Mouse (Mus musculus): ENCODE measurements around the gene Camta1. TPM values are rescaled to one million over a fixed set of nuclear protein-coding genes. Genes with fewer than 3 reads are reported as not detected.

Gene Camta1
- polyA plus RNA-seq, 1 experiment = 27.1 TPM

DNA sequence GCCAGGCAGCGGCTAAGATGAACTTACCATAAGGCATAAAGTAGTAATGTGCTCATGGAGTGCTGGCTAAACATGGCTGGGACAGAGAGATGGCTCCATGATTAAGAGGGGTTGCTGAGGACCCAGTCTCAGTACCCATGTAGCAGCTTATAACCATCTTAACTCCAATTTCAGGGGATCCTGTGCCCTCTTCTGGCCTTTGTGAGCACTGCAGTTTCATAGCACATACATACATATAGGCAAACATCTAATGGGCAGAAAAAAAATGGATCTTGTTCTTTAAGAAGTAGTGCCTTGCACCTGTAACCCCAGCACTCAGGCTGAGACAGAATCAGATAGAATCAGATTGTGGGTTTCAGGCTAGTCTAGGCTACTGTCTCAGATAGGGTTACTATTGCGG, 454.5 kb downstream of the Camta1 start:
- no peak overlapping the region for H3K27ac ChIP-seq (ENCODE audit: control insufficient read depth, insufficient read depth, low read length)
- H3K27me3 ChIP-seq (ENCODE audit: control insufficient read depth, insufficient read depth, low read length) = no peaks in the 10 kb centered on the region
- H3K36me3 ChIP-seq (ENCODE audit: control insufficient read depth, insufficient read depth, low read length) = no peaks in the 10 kb centered on the region
- 94% methylated on average over 2 of the region's 2 CpGs for WGBS
- DNase-seq = no peak
- no peak for TF ChIP-seq POLR2A (IDR thresholded peaks at IDR 0.05; ENCODE audit: control insufficient read depth, extremely low read depth, insufficient read depth, low read length, poor library complexity)
- no peak for TF ChIP-seq CTCF (IDR thresholded peaks at IDR 0.05; ENCODE audit: borderline replicate concordance, control insufficient read depth, extremely low read depth, insufficient read depth, low read length, poor library complexity)
- H3K4me3 ChIP-seq (ENCODE audit: control insufficient read depth, insufficient read depth, low read length) = no peak overlapping the region
- no peaks in the 10 kb centered on the region for H3K4me1 ChIP-seq (replicated peaks; ENCODE audit: control insufficient read depth, insufficient read depth, low read length)

DNA sequence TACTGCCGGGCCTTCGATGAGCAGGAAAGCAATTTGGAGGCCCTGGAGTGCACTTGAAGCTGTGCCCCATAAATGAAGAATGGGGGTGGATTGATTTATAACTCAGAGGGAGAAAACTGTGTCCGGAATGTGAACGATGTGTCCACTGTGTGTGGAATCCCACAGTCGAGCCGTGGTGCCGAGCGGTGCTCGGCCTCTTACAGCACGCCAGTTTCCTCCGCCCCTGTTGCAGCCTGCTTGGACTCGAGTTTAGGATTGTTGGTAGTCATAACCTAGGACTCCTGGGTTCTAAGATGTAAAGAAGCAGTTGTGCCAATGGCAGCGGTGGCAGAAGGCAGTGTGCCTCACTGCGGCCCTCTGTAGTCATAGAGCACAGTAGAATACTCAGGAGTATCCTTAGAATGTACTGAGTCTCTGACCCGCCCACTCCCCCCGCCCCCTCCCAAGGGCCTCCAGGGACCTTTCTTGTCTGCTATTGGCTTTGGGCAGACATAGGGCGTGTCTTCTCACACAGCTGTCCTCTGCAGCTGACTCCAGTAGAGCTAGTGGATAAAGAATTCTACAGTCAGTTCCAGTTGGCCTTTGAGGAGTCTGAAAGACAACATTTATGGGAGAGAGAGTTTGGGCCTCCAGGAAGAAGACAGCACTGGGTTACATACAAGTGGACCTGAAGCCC, 457.0 kb downstream of the Camta1 start:
- no peak overlapping the region for H3K4me3 ChIP-seq (ENCODE audit: control insufficient read depth, insufficient read depth, low read length)
- H3K36me3 ChIP-seq (ENCODE audit: control insufficient read depth, insufficient read depth, low read length) = no peaks in the 10 kb centered on the region
- 86% methylated on average over 17 of the region's 17 CpGs for WGBS
- no peaks in the 10 kb centered on the region for H3K27me3 ChIP-seq (ENCODE audit: control insufficient read depth, insufficient read depth, low read length)
- no peak for DNase-seq
- H3K27ac ChIP-seq (ENCODE audit: control insufficient read depth, insufficient read depth, low read length) = no peak overlapping the region
- TF ChIP-seq POLR2A (IDR thresholded peaks at IDR 0.05; ENCODE audit: control insufficient read depth, extremely low read depth, insufficient read depth, low read length, poor library complexity) (no peak), CTCF (IDR thresholded peaks at IDR 0.05; ENCODE audit: borderline replicate concordance, control insufficient read depth, extremely low read depth, insufficient read depth, low read length, poor library complexity) (no peak)
- H3K4me1 ChIP-seq (replicated peaks; ENCODE audit: control insufficient read depth, insufficient read depth, low read length) = no peaks in the 10 kb centered on the region

DNA sequence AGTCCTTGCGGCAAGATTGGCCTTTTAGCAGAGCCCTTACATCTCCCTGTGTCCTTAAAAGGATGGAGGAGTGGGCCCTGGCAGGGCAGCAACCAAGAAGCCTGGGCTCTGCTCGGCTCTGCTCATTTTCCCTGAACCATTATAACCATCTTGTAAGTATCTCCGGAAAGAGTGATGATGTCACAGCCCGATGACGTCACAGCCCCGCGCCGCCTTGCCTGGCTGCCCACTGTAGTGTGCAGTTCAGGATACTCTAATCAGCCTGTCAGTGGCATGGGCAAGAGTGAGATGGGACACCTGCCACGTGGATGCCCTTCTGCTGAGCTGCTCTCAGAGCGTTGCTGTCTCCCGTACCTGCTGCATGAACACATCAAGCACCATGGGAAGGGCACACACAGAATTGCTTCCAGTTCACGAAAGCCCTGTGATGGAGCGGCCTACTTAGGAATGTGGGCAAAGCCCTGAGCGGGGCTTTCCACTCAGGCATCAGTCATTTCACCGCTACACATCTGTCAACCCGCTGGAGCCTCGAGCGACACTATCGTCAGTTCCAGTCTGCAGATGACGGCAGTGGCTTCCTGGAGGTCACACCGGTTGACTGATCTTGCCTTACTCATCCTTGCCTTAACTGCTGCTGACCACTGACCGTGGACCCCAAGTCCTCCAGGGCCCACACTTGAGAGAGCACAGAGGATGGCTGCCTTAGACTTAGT, 459.8 kb downstream of the Camta1 start:
- no peak overlapping the region for H3K27ac ChIP-seq (ENCODE audit: control insufficient read depth, insufficient read depth, low read length)
- H3K36me3 ChIP-seq (ENCODE audit: control insufficient read depth, insufficient read depth, low read length) = no peaks in the 10 kb centered on the region
- DNase-seq = no peak
- no peaks in the 10 kb centered on the region for H3K4me1 ChIP-seq (replicated peaks; ENCODE audit: control insufficient read depth, insufficient read depth, low read length)
- WGBS = 90% methylated on average over 22 of the region's 22 CpGs
- no peak for TF ChIP-seq POLR2A (IDR thresholded peaks at IDR 0.05; ENCODE audit: control insufficient read depth, extremely low read depth, insufficient read depth, low read length, poor library complexity)
- no peak for TF ChIP-seq CTCF (IDR thresholded peaks at IDR 0.05; ENCODE audit: borderline replicate concordance, control insufficient read depth, extremely low read depth, insufficient read depth, low read length, poor library complexity)
- H3K27me3 ChIP-seq (ENCODE audit: control insufficient read depth, insufficient read depth, low read length) = no peaks in the 10 kb centered on the region
- H3K4me3 ChIP-seq (ENCODE audit: control insufficient read depth, insufficient read depth, low read length) = no peak overlapping the region

- no peaks in the 10 kb centered on the region for H3K4me1 ChIP-seq (replicated peaks; ENCODE audit: control insufficient read depth, insufficient read depth, low read length)
- H3K27ac ChIP-seq (ENCODE audit: control insufficient read depth, insufficient read depth, low read length) = no peak overlapping the region
- TF ChIP-seq POLR2A (IDR thresholded peaks at IDR 0.05; ENCODE audit: control insufficient read depth, extremely low read depth, insufficient read depth, low read length, poor library complexity) = no peak
- no peak for TF ChIP-seq CTCF (IDR thresholded peaks at IDR 0.05; ENCODE audit: borderline replicate concordance, control insufficient read depth, extremely low read depth, insufficient read depth, low read length, poor library complexity)
- 92% methylated on average over 7 of the region's 7 CpGs for WGBS
- no peaks in the 10 kb centered on the region for H3K36me3 ChIP-seq (ENCODE audit: control insufficient read depth, insufficient read depth, low read length)
- no peaks in the 10 kb centered on the region for H3K27me3 ChIP-seq (ENCODE audit: control insufficient read depth, insufficient read depth, low read length)
- no peak overlapping the region for H3K4me3 ChIP-seq (ENCODE audit: control insufficient read depth, insufficient read depth, low read length)
- DNase-seq = no peak
Observed at GRCm38 (mm10) chr4:151396536-151396935, 465.1 kb downstream of the Camta1 start.

DNA sequence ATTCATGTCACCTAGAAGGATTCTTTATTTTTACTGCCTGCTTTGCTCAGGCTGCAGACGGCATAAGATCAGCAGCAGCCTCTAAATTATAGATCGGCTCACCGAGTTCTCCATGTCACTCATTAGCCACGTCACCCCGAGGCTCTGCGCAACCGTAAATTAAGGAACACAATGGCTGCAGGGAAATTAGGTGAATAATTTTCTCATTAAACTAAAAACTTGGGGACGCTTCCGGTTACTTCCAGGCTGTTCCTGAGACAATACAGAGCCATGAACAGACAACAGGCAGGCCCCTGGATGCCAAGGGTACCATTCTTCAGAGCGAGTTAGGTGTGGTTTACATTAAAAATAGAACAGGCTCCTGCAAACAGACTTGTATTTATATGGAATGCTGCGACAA, 472.3 kb downstream of the Camta1 start:
- TF ChIP-seq POLR2A (IDR thresholded peaks at IDR 0.05; ENCODE audit: control insufficient read depth, extremely low read depth, insufficient read depth, low read length, poor library complexity) = no peak
- no peak for TF ChIP-seq CTCF (IDR thresholded peaks at IDR 0.05; ENCODE audit: borderline replicate concordance, control insufficient read depth, extremely low read depth, insufficient read depth, low read length, poor library complexity)
- 89% methylated on average over 11 of the region's 11 CpGs for WGBS
- H3K27ac ChIP-seq (ENCODE audit: control insufficient read depth, insufficient read depth, low read length) = no peak overlapping the region

DNA sequence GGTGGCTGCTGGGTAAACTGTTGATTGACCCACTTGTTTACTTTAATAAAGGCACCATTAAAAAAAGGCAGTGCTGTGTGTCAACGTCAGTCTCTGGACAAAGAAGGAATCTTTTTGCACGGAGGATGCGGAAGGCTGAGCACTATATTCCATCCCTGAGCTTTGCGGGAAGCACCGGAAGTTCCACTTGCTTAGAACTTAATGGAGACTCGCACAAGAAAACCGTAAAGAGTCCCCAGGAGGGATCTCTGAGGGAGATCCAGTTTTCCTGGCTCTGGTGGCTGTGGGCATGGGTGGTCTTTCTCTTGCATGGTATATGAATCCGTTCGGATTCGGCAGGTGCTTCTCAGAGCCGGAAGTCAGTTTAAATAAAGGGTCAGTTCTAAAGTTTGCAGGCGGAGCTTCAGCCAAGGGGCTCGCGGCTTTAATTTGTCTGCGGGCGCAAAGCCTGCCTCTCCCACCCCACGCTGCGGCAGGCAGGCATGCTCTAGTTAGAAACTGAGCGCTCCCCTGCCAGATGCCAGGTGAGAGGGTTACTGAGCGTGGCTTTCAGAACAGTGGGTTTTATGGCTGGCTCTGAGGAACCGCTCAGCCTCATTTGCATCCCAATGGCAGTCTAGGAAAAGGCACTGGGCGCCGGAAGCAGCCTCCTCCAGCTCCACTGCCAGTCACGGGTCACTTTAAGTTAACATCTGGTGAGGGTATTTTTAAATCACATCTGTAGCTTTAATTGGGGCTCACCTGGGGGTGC, 474.8 kb downstream of the Camta1 start:
- no peak overlapping the region for H3K27ac ChIP-seq (ENCODE audit: control insufficient read depth, insufficient read depth, low read length)
- H3K27me3 ChIP-seq (ENCODE audit: control insufficient read depth, insufficient read depth, low read length) = no peaks in the 10 kb centered on the region
- no peak for TF ChIP-seq CTCF (IDR thresholded peaks at IDR 0.05; ENCODE audit: borderline replicate concordance, control insufficient read depth, extremely low read depth, insufficient read depth, low read length, poor library complexity)
- TF ChIP-seq POLR2A (IDR thresholded peaks at IDR 0.05; ENCODE audit: control insufficient read depth, extremely low read depth, insufficient read depth, low read length, poor library complexity) = no peak
- 6% methylated on average over 24 of the region's 24 CpGs for WGBS
- H3K4me3 ChIP-seq (ENCODE audit: control insufficient read depth, insufficient read depth, low read length) = no peak overlapping the region
- DNase-seq = no peak
- no peaks in the 10 kb centered on the region for H3K4me1 ChIP-seq (replicated peaks; ENCODE audit: control insufficient read depth, insufficient read depth, low read length)
- no peaks in the 10 kb centered on the region for H3K36me3 ChIP-seq (ENCODE audit: control insufficient read depth, insufficient read depth, low read length)

More for the DNA sequence above, 472.3 kb downstream of the Camta1 start:
- H3K4me3 ChIP-seq (ENCODE audit: control insufficient read depth, insufficient read depth, low read length) = no peak overlapping the region
- H3K27me3 ChIP-seq (ENCODE audit: control insufficient read depth, insufficient read depth, low read length) = no peaks in the 10 kb centered on the region
- no peak for DNase-seq
- no peaks in the 10 kb centered on the region for H3K36me3 ChIP-seq (ENCODE audit: control insufficient read depth, insufficient read depth, low read length)
- no peaks in the 10 kb centered on the region for H3K4me1 ChIP-seq (replicated peaks; ENCODE audit: control insufficient read depth, insufficient read depth, low read length)
